In the genomic region with DNA sequence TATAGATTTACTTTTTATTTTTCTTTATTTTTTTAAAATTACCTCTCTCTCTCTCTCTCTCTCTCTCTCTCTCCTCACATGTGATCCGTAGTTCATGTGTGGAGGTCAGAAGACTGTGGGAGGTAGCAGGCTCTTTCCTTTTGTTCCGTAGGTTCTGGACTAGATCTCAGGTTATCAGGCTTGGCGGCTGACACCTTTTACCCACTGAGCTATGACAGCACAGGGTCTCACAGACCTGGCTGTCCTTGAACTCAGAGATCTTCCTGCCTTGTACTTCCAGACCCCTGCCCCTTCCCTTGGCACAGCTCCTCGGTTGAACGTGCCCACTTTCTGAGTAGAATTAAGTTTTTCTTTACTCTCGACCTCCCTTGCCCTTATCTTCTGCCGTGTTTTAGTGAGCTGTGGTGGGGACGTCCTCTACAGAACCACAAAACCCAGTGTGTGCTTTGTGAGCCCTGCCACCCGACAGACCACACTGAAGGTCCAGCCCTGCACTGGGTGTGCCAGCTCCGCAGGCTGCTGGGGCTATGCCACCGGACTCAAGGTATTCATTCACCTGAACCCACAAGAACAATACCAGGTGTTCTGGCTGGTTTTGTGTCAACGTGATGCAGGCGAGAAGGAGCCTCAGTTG, we compare ENCODE assay signal across 8 mouse cellular contexts. TPM values are rescaled to one million over a fixed set of nuclear protein-coding genes. Genes with fewer than 3 reads are reported as not detected.
A peak's percentile ranks its signal among the peaks of the same experiment; 100 is the strongest.
DNase-seq lines count a peak whose midpoint lies in the region; ATAC-seq and TF ChIP-seq lines count a peak whose summit lies in the region.

No protein-coding gene starts in this region.

- peak overlapping the region; percentile 53 for H3K4me2 ChIP-seq in lung, embryonic 14.5 days
- peak overlapping the region; percentile 41 for H3K4me2 ChIP-seq in forebrain, embryonic 13.5 days
- H3K4me2 ChIP-seq in limb, embryonic 12.5 days, result peak overlapping the region; percentile 43
- H3K4me2 ChIP-seq in neural tube, embryonic 14.5 days (ENCODE audit: low read depth, low read length), result peak overlapping the region; percentile 32

- DNase-seq in lung, embryonic 14.5 days, result no peak
- no peak for DNase-seq in lung, postnatal 10 days
- DNase-seq in T-cell, adult 2 months (ENCODE audit: low spot score), result no peak
- no peak for DNase-seq in layer of hippocampus, postnatal 14 days (ENCODE audit: low spot score in 2 of 2)

- no peaks in the 10 kb centered on the region for H3K36me3 ChIP-seq in lung, embryonic 14.5 days (ENCODE audit: insufficient read depth)
- no peaks in the 10 kb centered on the region for H3K36me3 ChIP-seq in forebrain, embryonic 13.5 days (ENCODE audit: poor library complexity, severe bottlenecking)
- H3K36me3 ChIP-seq in limb, embryonic 12.5 days, result no peaks in the 10 kb centered on the region
- no peaks in the 10 kb centered on the region for H3K36me3 ChIP-seq in neural tube, embryonic 14.5 days (ENCODE audit: control insufficient read depth, insufficient read depth, low read length)

- ATAC-seq in lung, embryonic 14.5 days (ENCODE audit: insufficient read depth), result peak; percentile 38; the same call in 1 of the 2 replicates
- ATAC-seq in forebrain, embryonic 13.5 days, result peak; percentile 72
- peak; percentile 17; the same call in 1 of the 2 replicates for ATAC-seq in limb, embryonic 12.5 days (ENCODE audit: insufficient number of reproducible peaks, insufficient read depth, low FRiP score, low TSS enrichment, low read depth)
- peak; percentile 49; the same call in 1 of the 2 replicates for ATAC-seq in neural tube, embryonic 14.5 days (ENCODE audit: low read depth)
- no peak for ATAC-seq in frontal cortex, adult (ENCODE audit: low TSS enrichment)

- peak overlapping the region; percentile 18 for H3K4me3 ChIP-seq in lung, embryonic 14.5 days (ENCODE audit: low read depth, low read length)
- no peak overlapping the region for H3K4me3 ChIP-seq in forebrain, embryonic 13.5 days
- H3K4me3 ChIP-seq in limb, embryonic 12.5 days (replicated peaks), result no peak overlapping the region; the same call in 1 of the 2 replicates
- no peak overlapping the region for H3K4me3 ChIP-seq in neural tube, embryonic 14.5 days (ENCODE audit: low read depth, low read length)

- H3K9me3 ChIP-seq in lung, embryonic 14.5 days (ENCODE audit: low read depth, low read length), result no peaks in the 10 kb centered on the region
- H3K9me3 ChIP-seq in forebrain, embryonic 13.5 days (replicated peaks), result no peaks in the 10 kb centered on the region
- no peaks in the 10 kb centered on the region for H3K9me3 ChIP-seq in limb, embryonic 12.5 days
- no peaks in the 10 kb centered on the region for H3K9me3 ChIP-seq in neural tube, embryonic 14.5 days (ENCODE audit: control insufficient read depth, low read length)

- TF ChIP-seq CTCF in lung, embryonic 14.5 days (IDR thresholded peaks at IDR 0.05; ENCODE audit: low read depth), result no peak

- WGBS in lung, embryonic 14.5 days, result 53% methylated on average over 13 of the region's 13 CpGs
- WGBS in forebrain, embryonic 13.5 days, result 58% methylated on average over 13 of the region's 13 CpGs
- 67% methylated on average over 13 of the region's 13 CpGs for WGBS in limb, embryonic 12.5 days
- 61% methylated on average over 13 of the region's 13 CpGs for WGBS in neural tube, embryonic 14.5 days

- H3K4me1 ChIP-seq in lung, embryonic 14.5 days (ENCODE audit: insufficient read depth), result 0 out of 2 replicates have a peak, but pooled peaks cover 4% of the 10 kb centered on the region
- peaks cover 12% of the 10 kb centered on the region for H3K4me1 ChIP-seq in forebrain, embryonic 13.5 days
- H3K4me1 ChIP-seq in limb, embryonic 12.5 days (replicated peaks), result peaks cover 38% of the 10 kb centered on the region
- H3K4me1 ChIP-seq in neural tube, embryonic 14.5 days (ENCODE audit: control insufficient read depth, insufficient read depth, low read length), result no peaks in the 10 kb centered on the region

- no peak overlapping the region; the same call in 1 of the 2 replicates for H3K27ac ChIP-seq in lung, embryonic 14.5 days (ENCODE audit: low read depth)
- no peak overlapping the region for H3K27ac ChIP-seq in forebrain, embryonic 13.5 days
- 0 out of 2 replicates have a peak overlapping the region, but pooled peaks have one; percentile 17 for H3K27ac ChIP-seq in limb, embryonic 12.5 days
- no peak overlapping the region for H3K27ac ChIP-seq in neural tube, embryonic 14.5 days (ENCODE audit: low read depth, low read length)

- H3K9ac ChIP-seq in lung, embryonic 14.5 days, result 0 out of 2 replicates have a peak overlapping the region, but pooled peaks have one; percentile 9
- H3K9ac ChIP-seq in forebrain, embryonic 13.5 days, result no peak overlapping the region
- H3K9ac ChIP-seq in limb, embryonic 12.5 days (replicated peaks), result no peak overlapping the region
- no peak overlapping the region for H3K9ac ChIP-seq in neural tube, embryonic 14.5 days (replicated peaks; ENCODE audit: low read depth, low read length)

- no peaks in the 10 kb centered on the region for H3K27me3 ChIP-seq in lung, embryonic 14.5 days (ENCODE audit: insufficient read depth, low read length)
- no peaks in the 10 kb centered on the region for H3K27me3 ChIP-seq in forebrain, embryonic 13.5 days
- H3K27me3 ChIP-seq in limb, embryonic 12.5 days, result no peaks in the 10 kb centered on the region
- H3K27me3 ChIP-seq in neural tube, embryonic 14.5 days (ENCODE audit: control insufficient read depth, insufficient read depth, low read length), result no peaks in the 10 kb centered on the region

RNA-seq across cellular contexts. Expression of gene 6030408B16Rik, which starts 23.4 kb away (rescaled TPM):
- 41.0 and 41.4 TPM in 2 replicates for polyA plus RNA-seq in lung, embryonic 14.5 days (2014; fragmentation: Nextera tagmentation; extraction: Ambion mirVana)
- 0.23 and 0.25 TPM in 2 replicates for polyA plus RNA-seq in forebrain, embryonic 13.5 days (2015; fragmentation: Nextera tagmentation; extraction: Ambion mirVana)
- 4.5 and 4.7 TPM in 2 replicates for polyA plus RNA-seq in limb, embryonic 12.5 days (2016; fragmentation: Nextera tagmentation; extraction: Ambion mirVana)
- 0.22 and 0.64 TPM in 2 replicates for polyA plus RNA-seq in neural tube, embryonic 14.5 days (2014; fragmentation: Nextera tagmentation; extraction: Ambion mirVana)
- under 1 TPM; 0.28 to 0.69 TPM for total RNA-seq in layer of hippocampus, postnatal 14 days (2021)

RNA-seq across cellular contexts. Expression of gene Atg101, which starts 32.3 kb away (rescaled TPM):
- polyA plus RNA-seq in lung, embryonic 14.5 days (2014; fragmentation: Nextera tagmentation; extraction: Ambion mirVana), result 59.1 and 64.7 TPM in 2 replicates
- 81.6 and 85.1 TPM in 2 replicates for polyA plus RNA-seq in forebrain, embryonic 13.5 days (2015; fragmentation: Nextera tagmentation; extraction: Ambion mirVana)
- 66.9 and 67.4 TPM in 2 replicates for polyA plus RNA-seq in limb, embryonic 12.5 days (2016; fragmentation: Nextera tagmentation; extraction: Ambion mirVana)
- 69.4 and 75.7 TPM in 2 replicates for polyA plus RNA-seq in neural tube, embryonic 14.5 days (2014; fragmentation: Nextera tagmentation; extraction: Ambion mirVana)
- total RNA-seq in layer of hippocampus, postnatal 14 days (2021), result 10 to 100 TPM; 45.9 to 47.3 TPM

RNA-seq across cellular contexts. Expression of gene Krt80, which starts 53.6 kb away (rescaled TPM):
- 1.5 and 2.2 TPM in 2 replicates for polyA plus RNA-seq in lung, embryonic 14.5 days (2014; fragmentation: Nextera tagmentation; extraction: Ambion mirVana)
- polyA plus RNA-seq in forebrain, embryonic 13.5 days (2015; fragmentation: Nextera tagmentation; extraction: Ambion mirVana), result 0.05 TPM in 2 replicates
- polyA plus RNA-seq in limb, embryonic 12.5 days (2016; fragmentation: Nextera tagmentation; extraction: Ambion mirVana), result 0.09 and 0.26 TPM in 2 replicates
- polyA plus RNA-seq in neural tube, embryonic 14.5 days (2014; fragmentation: Nextera tagmentation; extraction: Ambion mirVana), result 0.08 and 0.28 TPM in 2 replicates
- under 1 TPM in 1 of 2 experiments, not detected in 1; 0.10 TPM for total RNA-seq in layer of hippocampus, postnatal 14 days (2021)
